Mouse (Mus musculus) CH12.LX (cell line): ENCODE results near the gene Sycp2.

Source experiments
- BHLHE40 ChIP-seq: IDR thresholded peaks from 2 replicates; pipeline ENCODE4 v1.6.1; 2011; ENCODE audit warnings: mild to moderate bottlenecking, low read depth, low read length, improper control_type of control experiment
- CTCF ChIP-seq, 2 experiments: IDR thresholded peaks in 1 of 2; conservative IDR thresholded peaks in 1 of 2; 2 replicates each; pipeline ENCODE4 v1.5.1; 2011 to 2012; ENCODE audit warnings: low read depth in 2 of 2, low read length in 2 of 2, improper control_type of control experiment in 1 of 2, inconsistent platforms in 1 of 2, mild to moderate bottlenecking in 1 of 2, moderate library complexity in 1 of 2
- EP300 ChIP-seq: IDR thresholded peaks from 2 replicates; pipeline ENCODE4 v1.6.1; 2011; ENCODE audit warnings: low read length, improper control_type of control experiment
- JUND ChIP-seq: conservative IDR thresholded peaks from 2 replicates; pipeline ENCODE4 v1.6.1; 2011; ENCODE audit warnings: low read depth, low read length, improper control_type of control experiment
- MAX ChIP-seq: IDR thresholded peaks from 2 replicates; pipeline ENCODE4 v1.6.1; 2011; ENCODE audit warnings: low read length, improper control_type of control experiment
- MAZ ChIP-seq: IDR thresholded peaks from 2 replicates; pipeline ENCODE4 v1.6.1; 2012; ENCODE audit warnings: low read depth, mild to moderate bottlenecking, inconsistent platforms, low read length, improper control_type of control experiment, moderate library complexity
- MXI1 ChIP-seq: IDR thresholded peaks from 2 replicates; pipeline ENCODE4 v1.6.1; 2011; ENCODE audit warnings: mild to moderate bottlenecking, low read depth, low read length, improper control_type of control experiment
- POLR2A ChIP-seq: IDR thresholded peaks from 2 replicates; pipeline ENCODE4 v1.6.1; 2011; ENCODE audit warnings: low read depth, mild to moderate bottlenecking, improper control_type of control experiment, low read length
- ZC3H11A ChIP-seq: IDR thresholded peaks from 2 replicates; pipeline ENCODE4 v1.6.1; 2012; ENCODE audit warnings: low read depth, mild to moderate bottlenecking, inconsistent platforms, low read length, improper control_type of control experiment
- ZNF384 ChIP-seq: IDR thresholded peaks from 2 replicates; pipeline ENCODE4 v1.6.1; 2012; ENCODE audit warnings: low read depth, low read length, improper control_type of control experiment, inconsistent platforms

DNA sequence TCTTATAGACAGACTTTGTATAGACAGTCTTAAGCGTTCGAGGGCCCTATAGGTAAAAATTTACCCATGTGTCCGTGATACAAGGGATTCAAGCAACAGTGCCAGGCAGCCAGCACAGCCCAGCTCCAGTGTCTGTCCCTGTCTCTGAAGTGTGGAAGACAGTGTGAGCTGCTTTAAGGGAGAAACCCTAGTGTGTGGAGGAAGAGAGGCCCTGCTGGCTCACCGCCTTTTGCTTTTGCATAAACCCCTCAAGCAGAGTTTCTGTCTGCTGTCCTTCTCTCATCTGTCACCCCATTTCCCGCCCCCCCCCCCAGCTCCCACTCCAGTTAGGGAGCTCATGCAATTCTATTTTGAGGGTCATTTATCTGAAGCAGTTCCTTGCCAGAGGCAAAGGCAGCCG, 14.1 kb upstream of the Sycp2 start:
- TF ChIP-seq ZNF384 (no peak), POLR2A (no peak), MAX (no peak), CTCF (conservative IDR thresholded peaks at IDR 0.05 in 1 of 2, IDR thresholded peaks at IDR 0.05 in 1 of 2; ENCODE audit: low read depth in 2 of 2, low read length in 2 of 2) (no peak), MAZ (no peak), JUND (no peak), BHLHE40 (no peak), ZC3H11A (no peak), MXI1 (no peak), EP300 (no peak)
